Mouse (Mus musculus): ENCODE data around the gene Zfp385b.
A peak's percentile ranks its signal among the peaks of the same experiment; 100 is the strongest.

Zfp385b gene

DNA sequence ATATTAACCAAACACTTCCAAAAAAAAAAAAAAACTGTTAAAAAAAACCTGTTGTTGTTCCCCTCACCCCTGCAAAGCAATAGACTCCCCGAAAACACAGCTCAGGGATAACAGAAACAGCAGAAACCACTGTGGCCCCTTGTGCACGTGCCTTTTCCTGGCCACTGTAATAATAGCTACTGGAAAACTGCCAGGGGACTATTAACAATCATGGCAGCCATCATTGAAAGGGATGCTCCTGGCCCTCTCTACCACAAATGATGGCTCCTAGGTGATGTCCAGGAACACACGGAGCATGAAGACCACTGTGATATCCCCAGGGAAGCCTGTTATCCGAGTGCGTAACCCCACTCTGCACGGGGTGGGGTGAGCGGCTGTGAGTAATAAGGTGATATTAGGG, 304.4 kb downstream of the Zfp385b start:
- no peak for DNase-seq (ENCODE audit: low read depth)

DNA sequence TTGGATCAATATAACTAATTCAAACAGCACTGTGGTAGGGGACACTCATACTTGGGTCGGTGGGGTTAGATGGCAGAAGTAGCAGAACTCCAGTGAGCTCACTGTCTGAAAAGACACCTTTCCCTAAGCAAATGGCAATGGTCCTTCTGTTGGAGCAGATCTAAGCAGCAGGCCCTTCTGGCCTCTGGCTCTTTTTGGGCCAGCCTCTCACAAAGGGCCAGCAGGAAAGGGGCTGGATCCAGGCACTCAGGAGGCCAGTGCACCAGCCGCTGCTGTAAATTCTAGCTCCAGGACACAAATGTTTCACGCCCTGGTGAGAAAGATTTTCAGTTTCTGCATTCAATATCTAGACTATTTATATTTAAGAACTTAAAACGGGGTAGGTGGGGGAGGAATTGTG, 305.0 kb downstream of the Zfp385b start:
- DNase-seq (ENCODE audit: low read depth), result no peak

DNA sequence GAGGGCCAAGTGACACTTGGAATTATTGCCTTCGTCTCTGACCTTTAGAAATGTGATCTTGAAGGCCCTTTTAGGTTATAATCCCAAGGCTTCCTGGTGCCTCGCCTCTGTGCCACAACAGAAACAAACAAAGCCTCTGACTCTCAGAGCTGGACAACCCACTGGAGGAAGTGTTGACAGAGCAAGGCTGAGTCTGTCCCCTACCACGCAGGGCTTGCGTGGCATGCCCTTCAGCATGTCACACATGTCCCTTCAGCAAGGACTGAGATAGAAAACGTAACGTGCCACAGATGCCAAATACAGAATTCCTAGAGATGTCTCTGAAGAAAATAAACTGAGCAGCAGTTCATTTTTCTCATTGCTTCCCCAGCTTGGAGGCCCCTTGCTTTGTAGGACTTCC, 310.7 kb downstream of the Zfp385b start:
- no peak for DNase-seq (ENCODE audit: low read depth)

- DNase-seq (ENCODE audit: low read depth), result no peak
Observed at GRCm38 (mm10) chr2:77506308-77506707, 313.1 kb downstream of the Zfp385b start.

DNA sequence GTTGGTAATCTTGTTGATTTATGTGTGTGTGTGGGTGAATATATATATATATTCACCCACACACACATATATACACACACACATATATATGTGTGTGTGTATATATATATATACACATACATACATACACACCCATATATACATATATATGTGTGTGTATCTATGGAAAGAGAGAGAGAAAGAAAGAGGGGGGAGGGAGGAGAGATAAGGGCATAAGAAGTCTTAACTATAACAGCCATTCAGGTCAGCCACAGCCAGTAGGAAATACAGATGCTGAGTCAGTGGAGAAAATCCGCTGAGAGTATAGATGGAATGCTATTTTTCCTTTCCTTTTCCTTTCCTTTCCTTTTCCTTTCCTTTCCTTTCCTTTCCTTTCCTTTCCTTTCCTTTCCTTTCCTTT, 313.8 kb downstream of the Zfp385b start:
- no peak for DNase-seq (ENCODE audit: low read depth)

GRCm38 (mm10) chr2:77503674-77504351, 315.6 kb downstream of the Zfp385b start:
- no peak for DNase-seq (ENCODE audit: low read depth)

DNA sequence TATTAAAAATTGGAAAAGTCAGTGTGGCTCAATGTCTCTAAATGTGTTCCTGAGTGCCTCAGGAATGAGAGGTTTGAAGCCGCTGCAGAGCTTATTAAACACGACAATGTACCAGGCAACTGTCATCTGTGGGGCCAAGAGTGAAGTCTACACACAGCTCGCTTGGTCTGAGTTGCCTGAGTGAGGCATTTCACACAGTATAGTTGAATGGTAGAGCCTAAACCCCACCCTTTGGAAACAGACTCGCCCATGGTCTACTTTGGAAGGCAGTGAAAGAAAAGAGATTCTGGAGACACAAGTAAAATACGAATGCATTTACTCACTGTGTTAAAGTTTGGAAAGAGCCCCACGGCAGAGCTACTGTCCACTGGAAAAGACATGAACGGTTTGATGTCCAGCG, 316.2 kb downstream of the Zfp385b start:
- no peak for DNase-seq (ENCODE audit: low read depth)

- DNase-seq (ENCODE audit: low read depth), result peak; percentile 67
Observed at GRCm38 (mm10) chr2:77502458-77502857, 317.0 kb downstream of the Zfp385b start.

- DNase-seq (ENCODE audit: low read depth), result no peak
Observed at GRCm38 (mm10) chr2:77500480-77500879, 319.0 kb downstream of the Zfp385b start.

DNA sequence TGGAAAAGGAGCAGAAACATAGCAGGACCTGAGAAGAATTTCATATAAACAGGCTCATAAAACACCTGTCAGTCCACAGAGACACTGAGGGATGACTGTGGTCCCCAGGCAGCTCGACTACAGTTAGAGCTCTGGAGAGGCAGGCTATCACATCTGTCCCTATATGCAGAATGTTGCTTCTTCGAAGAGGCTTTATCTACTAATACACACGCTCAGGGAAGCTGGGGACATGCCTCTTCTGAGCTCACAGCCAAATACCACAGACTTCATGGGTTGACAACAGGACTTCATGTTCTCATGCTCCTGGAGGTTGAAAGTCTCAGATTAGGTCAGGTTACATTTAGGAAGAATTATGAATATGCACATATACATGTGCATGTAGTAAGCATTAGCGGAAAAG, 321.1 kb downstream of the Zfp385b start:
- peak; percentile 72 for DNase-seq (ENCODE audit: low read depth)

- DNase-seq (ENCODE audit: low read depth), result peak; percentile 60
Observed at GRCm38 (mm10) chr2:77497942-77498341, 321.5 kb downstream of the Zfp385b start.

DNA sequence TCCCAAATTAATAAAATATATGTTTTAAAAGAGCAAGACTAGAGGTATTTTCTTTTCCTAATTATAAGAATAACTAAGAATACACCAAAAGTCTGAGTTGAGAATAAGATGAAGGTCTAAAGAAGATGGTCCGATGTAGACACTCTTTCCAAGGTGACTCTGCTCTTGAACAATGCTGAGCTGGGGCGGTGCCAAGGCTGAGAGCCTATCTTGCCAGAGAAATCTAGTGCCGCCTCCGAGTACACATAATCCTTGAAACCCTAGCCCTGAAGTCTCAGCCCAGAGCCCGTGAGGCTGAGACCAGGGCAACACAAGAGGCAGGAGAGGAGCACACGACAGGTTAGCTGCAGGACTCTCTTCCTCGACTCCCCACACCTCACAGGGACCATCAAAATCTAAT, 323.4 kb downstream of the Zfp385b start:
- DNase-seq (ENCODE audit: low read depth), result no peak

DNA sequence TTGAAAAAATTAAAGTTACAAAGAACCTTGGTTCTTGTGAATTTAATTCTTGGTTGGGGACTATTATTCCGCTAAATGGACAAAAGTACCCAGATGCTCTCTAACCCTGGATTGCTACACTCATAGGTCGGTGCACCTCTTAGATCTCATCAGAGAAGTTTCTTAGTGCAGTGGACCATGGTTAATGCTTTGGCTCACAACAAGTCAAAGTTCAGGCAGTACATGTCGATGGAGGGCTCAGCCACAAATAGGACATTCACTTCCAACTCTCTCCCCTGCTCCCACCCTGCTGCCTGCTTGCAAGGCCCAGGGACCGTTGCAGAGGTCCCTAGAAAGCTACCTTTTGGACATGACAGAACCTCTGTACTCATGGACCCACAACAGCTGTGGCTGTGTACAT, 324.1 kb downstream of the Zfp385b start:
- DNase-seq (ENCODE audit: low read depth), result no peak

GRCm38 (mm10) chr2:77493695-77494094, 325.7 kb downstream of the Zfp385b start:
- DNase-seq (ENCODE audit: low read depth), result no peak

- no peak for DNase-seq (ENCODE audit: low read depth)
Observed at GRCm38 (mm10) chr2:77487151-77487550, 332.3 kb downstream of the Zfp385b start.

DNA sequence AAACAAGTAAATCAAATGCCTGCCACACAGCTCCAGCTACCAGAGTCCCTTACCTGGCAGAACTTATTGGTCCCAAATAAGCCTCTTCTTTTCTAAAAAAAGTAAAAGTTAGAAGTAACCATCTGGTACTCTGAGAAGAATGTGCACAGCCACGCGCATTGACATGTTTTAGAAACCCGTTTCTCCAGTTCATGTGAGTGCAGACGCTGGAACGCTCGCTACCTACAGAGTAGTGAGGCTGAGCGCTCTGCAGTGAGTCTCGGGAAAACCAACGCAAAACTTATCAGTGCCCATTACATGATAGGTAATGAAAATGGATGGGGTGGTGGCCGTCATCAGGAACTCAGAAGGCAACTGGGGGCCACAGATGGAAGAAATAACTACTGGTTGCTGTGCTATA, 338.2 kb downstream of the Zfp385b start:
- DNase-seq (ENCODE audit: low read depth), result no peak

GRCm38 (mm10) chr2:77477536-77477935, 341.9 kb downstream of the Zfp385b start:
- DNase-seq (ENCODE audit: low read depth), result no peak

DNA sequence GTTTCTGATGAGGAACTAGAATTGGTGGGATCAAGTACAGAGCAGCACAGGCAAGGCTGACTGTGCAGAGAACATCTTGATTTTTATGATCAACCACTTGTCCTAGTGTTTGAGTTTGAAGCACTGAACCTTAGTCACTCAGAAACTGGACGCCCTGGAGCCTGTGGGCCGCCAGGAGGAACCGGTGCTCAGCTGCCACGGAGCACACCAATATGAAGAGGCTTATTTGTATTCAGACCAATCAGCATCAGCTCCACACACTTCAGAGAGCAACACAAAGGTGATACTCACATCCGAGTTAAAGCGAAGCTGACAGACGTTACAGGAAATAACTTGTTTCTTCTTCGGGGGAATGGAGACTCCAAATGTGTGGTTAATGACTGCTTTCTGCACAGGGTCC, 343.0 kb downstream of the Zfp385b start:
- DNase-seq (ENCODE audit: low read depth), result no peak

DNA sequence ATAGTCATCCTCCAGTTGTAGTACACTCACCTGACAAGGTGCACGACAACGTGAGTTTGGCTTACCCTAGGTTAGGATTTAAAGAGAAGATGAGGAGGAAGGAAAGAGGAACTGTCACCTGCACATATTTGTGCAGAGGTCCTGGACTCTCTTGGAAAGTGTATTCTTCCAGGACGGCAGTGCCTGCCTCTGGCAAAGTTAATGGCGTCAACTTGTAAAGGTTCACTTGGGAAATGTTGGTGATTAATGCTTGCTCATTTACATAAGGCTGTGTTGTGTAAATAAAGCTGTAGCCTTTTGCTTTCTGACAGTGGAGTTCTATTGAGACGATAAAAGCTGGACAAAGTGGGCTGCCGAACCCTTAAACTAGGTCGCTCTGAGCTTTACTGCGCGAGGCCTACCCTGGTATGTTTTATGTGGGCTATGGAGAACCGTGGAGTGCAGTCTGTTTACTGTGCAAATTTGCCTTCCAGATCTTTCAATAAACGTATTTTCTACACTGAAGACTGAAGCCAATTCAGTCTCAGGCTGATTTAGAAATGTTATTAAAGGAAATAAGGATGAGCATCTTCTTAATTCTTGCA, 347.1 kb downstream of the Zfp385b start:
- DNase-seq (ENCODE audit: low read depth), result no peak

DNA sequence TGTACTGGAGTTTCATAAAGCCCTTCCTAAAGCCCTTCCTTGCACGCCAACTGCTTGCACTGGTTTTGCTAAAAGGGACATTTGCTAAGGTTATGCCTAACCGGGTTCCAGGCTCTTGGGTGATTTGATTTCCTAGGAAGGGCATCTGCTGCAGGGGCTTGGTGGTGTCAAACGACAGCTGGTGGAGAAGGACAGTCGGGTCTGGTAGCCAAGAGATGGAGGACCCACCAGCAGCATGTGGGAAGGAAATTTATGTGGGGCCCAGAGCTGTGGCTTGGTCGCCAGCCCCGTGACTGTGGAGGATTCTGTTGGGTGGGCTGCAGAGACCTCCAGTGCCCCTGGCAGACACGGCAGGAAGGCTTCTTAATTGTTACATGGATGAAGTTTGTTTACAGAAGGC, 348.7 kb downstream of the Zfp385b start:
- no peak for DNase-seq (ENCODE audit: low read depth)

DNA sequence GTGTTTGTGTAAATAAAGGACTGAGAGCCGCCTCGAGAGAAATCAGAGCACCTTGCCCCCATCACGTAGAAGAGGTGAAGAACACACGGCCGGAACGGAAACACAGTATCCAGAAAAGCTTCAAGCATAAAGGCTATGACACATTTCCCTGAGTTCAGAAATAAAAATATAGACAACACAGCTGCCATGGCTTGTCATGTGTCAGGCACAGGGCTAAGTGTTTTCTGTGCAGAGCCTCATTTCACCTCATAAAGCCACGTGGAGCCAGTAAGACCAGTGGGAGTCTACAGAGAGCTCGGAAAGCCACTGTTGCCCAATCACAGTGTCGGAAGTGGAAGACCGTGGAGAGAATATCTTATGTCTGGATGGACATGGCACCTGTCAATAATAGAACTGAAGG, 358.0 kb downstream of the Zfp385b start:
- no peak for DNase-seq (ENCODE audit: low read depth)

DNA sequence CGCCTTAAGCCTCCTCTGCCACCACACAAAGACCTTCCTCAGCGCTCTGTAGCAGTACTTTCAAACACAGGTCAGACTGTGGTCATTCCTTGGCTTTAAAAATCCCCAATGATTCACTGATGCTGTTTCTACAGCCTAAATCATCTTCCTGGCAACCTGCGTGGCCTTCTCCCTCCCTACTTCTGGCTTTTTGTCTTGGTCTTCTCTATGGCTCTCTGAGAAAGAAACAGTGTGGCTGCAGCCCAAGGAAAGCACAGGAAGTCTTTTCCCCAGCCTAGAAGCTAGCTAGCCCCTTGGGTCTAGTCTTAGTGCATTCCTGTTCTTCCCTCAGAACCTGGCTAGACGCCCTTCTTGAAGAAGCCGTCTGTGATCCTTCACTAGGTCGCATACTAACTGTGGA, 359.4 kb downstream of the Zfp385b start:
- DNase-seq (ENCODE audit: low read depth), result no peak

GRCm38 (mm10) chr2:77458431-77458830, 361.0 kb downstream of the Zfp385b start:
- DNase-seq (ENCODE audit: low read depth), result no peak

DNA sequence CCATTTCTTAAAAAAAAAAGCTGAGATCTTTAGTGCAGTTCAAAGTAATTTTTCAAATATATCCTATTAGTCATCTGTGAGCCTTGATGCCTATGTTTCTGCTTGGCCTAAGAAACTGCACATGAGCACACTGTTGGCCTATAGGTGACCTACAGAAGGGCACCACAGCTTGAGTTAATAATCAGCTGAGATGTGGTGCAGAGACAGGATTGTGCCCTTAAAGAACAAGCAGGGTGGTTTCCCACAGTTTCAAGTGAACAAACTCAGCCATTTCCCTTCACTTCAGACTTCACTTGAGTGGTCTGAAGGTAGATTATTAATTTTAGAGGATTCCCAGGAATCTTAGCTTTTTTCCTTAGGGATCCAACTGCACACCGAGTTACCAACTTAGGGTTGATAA, 362.3 kb downstream of the Zfp385b start:
- DNase-seq (ENCODE audit: low read depth), result no peak
